Mouse (Mus musculus) brown adipose tissue, adult 24 weeks (tissue): Measurements from ENCODE around the gene Ccl28. TPM values are rescaled to one million over a fixed set of nuclear protein-coding genes. Genes with fewer than 3 reads are reported as not detected.
"Not testable (repeated sequence)": the region's sequence is repeated elsewhere in the genome, so short reads cannot be mapped to it uniquely, and the experiment has no call there.

Source experiments
- H3K27ac ChIP-seq: fragments of 200-500 bp; replicated peaks from 2 replicates; pipeline ENCODE4 v1.5.1; 2012; ENCODE audit warnings: low read depth, mild to moderate bottlenecking, low read length
- H3K4me1 ChIP-seq: fragments of 200-500 bp; 2 replicates; pipeline ENCODE4 v1.6.1; 2012; ENCODE audit warnings: low read length, mixed read lengths; ENCODE audit not compliant: control insufficient read depth, insufficient read depth, insufficient read length
- H3K4me3 ChIP-seq: fragments of 200-500 bp; 2 replicates; pipeline ENCODE4 v1.5.1; 2012; ENCODE audit warnings: low read depth, mild to moderate bottlenecking, low read length, moderate library complexity; ENCODE audit not compliant: insufficient read depth
- polyA plus RNA-seq: library from polyadenylated mRNA; stranded (reverse); fragments of >200 nt; gene quantifications from 2 replicates; pipeline ENCODE4 v1.2.4, GENCODE M21; 2012; ENCODE audit not compliant: missing spikeins, insufficient read depth, insufficient read length

The Ccl28 gene
- polyA plus RNA-seq: 0.63 TPM in 1 of 2 replicates, not detected in the other

DNA sequence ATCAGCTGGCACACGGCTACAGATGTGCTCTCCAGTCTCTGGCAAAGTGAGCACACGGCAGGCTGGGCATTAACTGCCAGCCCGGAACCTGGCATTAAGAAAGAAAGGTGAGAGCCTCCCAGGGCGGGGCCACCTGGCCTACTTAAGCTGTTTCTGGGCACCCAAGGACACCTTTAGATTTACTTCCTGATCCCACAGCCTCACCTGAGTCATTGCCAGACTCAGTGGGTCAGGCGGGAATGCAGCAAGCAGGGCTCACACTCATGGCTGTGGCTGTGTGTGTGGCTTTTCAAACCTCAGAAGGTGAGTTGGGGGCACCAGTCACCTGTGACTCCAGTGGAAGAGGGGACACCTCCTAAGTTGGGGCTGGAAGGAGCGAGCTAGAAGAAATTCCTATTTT lies at the start of gene Ccl28:
TSS of gene Ccl28 (plus strand) at position 186 of the 400 bp plus-strand sequence.
- H3K4me1 ChIP-seq: no peaks in the 10 kb centered on the region
- no peak within 1 kb of the TSS for H3K27ac ChIP-seq
- no peak within 1 kb of the TSS for H3K4me3 ChIP-seq

- not testable (repeated sequence) for H3K27ac ChIP-seq, H3K4me3 ChIP-seq, H3K4me1 ChIP-seq
These were observed 27.1 kb upstream of the Ccl28 start for GRCm38 (mm10) chr13:119596321-119597211.

DNA sequence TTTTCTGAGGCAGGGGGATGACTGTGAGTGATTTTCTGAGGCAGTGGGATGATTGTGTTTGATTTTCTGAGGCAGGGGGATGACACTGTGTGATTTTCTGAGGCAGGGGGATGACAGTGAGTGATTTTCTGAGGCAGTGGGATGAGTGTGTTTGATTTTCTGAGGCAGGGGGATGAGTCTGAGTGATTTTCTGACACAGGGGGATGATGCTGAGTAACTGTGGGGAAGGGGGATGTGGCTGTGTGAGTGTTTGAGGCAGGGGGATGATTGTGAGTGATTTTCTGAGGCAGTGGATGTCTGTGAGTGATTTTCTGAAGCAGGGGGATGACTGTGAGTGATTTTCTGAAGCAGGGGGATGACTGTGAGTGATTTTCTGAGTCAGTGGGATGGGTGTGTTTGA lies 25.2 kb upstream of the Ccl28 start:
- not testable (repeated sequence) for H3K27ac ChIP-seq, H3K4me3 ChIP-seq

DNA sequence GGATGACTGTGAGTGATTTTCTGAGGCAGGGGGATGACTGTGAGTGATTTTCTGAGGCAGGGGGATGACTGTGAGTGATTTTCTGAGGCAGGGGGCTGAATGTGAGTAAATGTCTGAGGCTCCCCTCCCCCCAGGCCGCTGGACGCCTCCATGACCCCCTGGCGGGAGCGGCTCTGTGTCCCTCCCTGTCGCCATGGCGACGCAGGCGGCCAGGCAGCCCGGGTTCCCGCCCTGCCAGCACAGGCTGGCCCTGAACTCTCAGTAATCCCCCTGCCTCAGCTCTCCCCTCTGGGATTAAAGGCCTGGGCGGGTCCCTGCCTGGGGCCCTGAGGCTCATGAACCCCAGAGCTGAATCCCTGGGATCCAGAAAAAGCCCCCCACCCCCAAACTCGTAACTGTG lies 24.6 kb upstream of the Ccl28 start:
- H3K4me3 ChIP-seq, H3K4me1 ChIP-seq: not testable (repeated sequence)

More for the DNA sequence above, 25.2 kb upstream of the Ccl28 start:
- not testable (repeated sequence) for H3K4me1 ChIP-seq

DNA sequence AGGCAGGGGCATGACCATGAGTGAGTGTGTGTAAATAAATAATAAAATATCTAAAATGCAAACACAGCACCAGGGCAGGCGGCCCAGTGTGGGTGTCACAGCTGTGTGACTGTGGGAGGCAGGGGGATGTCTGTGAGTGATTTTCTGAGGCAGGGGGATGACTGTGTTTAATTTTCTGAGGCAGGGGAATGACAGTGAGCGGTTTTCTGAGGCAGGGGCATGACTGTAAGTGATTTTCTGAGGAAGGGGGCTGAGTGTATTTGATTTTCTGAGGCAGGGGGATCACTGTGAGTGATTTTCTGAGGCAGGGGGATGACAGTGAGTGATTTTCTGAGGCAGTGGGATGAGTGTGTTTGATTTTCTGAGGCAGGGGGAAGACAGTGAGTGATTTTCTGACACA lies 24.1 kb upstream of the Ccl28 start:
- not testable (repeated sequence) for H3K27ac ChIP-seq, H3K4me1 ChIP-seq, H3K4me3 ChIP-seq

More for the DNA sequence above, 24.6 kb upstream of the Ccl28 start:
- not testable (repeated sequence) for H3K27ac ChIP-seq

DNA sequence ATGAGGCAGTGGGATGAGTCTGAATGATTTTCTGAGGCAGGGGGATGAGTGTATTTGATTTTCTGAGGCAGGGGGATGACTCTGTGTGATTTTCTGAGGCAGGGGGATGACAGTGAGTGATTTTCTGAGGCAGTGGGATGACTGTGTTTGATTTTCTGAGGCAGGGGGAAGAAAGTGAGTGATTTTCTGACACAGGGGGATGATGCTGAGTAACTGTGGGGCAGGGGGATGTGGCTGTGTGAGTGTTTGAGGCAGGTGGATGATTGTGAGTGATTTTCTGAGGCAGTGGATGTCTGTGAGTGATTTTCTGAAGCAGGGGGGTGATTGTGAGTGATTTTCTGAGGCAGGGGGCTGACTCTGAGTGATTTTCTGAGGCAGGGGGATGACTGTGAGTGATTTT lies 23.5 kb upstream of the Ccl28 start:
- H3K27ac ChIP-seq, H3K4me1 ChIP-seq, H3K4me3 ChIP-seq: not testable (repeated sequence)

GRCm38 (mm10) chr13:119602688-119603331 lies 20.8 kb upstream of the Ccl28 start:
- H3K27ac ChIP-seq, H3K4me1 ChIP-seq, H3K4me3 ChIP-seq: not testable (repeated sequence)

DNA sequence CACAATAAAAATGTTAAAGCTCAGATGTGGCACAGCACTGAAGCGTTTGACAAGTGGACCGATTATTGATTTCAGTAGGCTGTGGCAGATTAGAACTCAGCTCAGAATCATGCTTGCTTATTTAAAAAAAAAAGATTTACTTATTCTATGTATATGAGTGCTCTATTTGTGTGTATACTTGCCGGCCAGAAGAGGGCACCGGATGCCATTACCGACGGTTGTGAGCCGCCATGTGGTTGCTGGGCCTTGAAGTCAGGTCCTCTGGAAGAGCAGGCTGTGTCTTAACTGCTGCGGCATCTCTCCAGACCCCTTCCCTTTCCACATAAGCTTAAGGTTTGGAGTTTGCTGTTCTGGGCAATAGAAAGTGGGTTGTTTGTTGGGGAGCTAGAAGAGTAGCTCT lies 19.7 kb upstream of the Ccl28 start:
- H3K27ac ChIP-seq, H3K4me1 ChIP-seq, H3K4me3 ChIP-seq: not testable (repeated sequence)

DNA sequence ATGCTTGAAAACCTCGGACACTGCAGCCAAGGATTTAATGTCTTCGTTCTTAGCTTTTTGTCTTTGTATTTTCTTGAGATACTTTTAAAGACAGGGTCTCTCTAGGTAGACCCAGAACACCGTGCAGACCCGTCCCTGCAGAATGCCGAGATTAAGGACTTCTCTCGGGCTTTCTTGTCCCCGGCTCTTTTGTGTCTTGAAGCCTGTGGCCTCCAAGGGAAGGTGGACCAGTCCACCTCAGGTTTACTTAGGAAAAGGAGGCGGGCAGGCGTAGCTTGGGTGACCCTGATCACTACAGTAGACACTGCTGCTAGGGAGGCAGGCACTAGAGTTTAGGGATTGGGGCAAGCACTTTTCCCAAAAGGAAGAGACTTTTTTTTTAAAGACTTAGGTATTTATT lies 19.3 kb upstream of the Ccl28 start:
- not testable (repeated sequence) for H3K4me1 ChIP-seq, H3K27ac ChIP-seq, H3K4me3 ChIP-seq

DNA sequence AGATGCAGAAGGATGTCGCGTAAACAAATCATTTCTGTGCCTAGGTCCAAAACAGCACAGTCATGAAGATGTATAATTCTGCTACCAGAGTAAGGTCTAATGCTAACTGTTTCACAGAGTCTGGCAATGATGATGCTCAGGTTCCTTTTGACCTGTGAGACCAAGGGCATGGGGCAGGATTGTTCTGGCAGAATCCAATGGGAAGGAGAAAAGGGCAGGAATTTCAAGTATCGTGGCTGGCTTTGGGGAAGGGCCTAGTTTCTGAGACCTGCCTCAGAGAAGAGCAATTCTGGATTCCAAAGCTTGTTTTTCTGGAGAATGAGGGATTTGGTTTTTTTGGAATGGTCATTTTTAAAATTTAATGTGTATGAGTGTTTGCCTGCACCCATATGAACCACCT lies 4.8 kb upstream of the Ccl28 start:
- no peak overlapping the region for H3K4me3 ChIP-seq
- H3K27ac ChIP-seq: no peak overlapping the region
- H3K4me1 ChIP-seq: no peaks in the 10 kb centered on the region

- no peaks in the 10 kb centered on the region for H3K4me1 ChIP-seq
- H3K27ac ChIP-seq: no peak overlapping the region
- no peak overlapping the region for H3K4me3 ChIP-seq
These were observed 3.9 kb upstream of the Ccl28 start for GRCm38 (mm10) chr13:119619735-119620134.

- not testable (repeated sequence) for H3K27ac ChIP-seq, H3K4me3 ChIP-seq, H3K4me1 ChIP-seq
These were observed 2.3 kb downstream of the Ccl28 start for GRCm38 (mm10) chr13:119625952-119626351.

DNA sequence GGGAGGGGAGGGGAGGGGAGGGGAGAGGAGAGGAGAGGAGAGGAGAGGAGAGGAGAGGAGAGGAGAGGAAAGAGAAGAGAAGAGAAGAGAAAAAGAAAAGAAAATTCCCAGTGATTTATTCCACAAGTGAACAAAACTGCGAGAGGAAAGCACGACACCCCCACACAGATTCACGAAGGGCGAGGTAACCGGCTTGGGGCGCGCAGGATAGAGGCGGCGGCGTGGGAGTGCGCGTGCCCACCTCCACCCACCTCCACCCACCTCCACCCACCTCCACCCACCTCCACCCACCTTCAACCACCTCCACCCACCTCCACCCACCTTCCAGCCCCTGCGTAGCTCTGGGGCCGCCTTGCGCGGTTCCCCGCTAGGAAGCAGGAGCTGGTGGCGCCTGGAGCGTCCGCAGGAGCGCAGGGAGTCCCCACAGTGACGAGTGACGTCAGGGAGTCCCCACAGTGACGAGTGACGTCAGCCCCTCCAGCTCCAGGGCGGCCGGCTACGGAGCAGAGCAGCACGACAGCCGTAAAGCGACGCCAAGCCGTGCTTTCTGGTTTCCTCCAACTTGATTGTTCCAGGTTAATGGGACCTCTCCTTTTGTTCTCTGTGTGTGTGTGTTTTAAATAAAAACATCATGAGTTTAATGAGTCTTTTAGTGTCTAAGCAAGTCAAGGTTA lies 8.0 kb downstream of the Ccl28 start:
- no peak overlapping the region for H3K27ac ChIP-seq
- H3K4me3 ChIP-seq: peak overlapping the region; percentile 45
- H3K4me1 ChIP-seq: no peaks in the 10 kb centered on the region

GRCm38 (mm10) chr13:119632156-119632548 lies 8.5 kb downstream of the Ccl28 start:
- Histone ChIP-seq H3K4me3 (no peak overlapping the region), H3K4me1 (no peaks in the 10 kb centered on the region), H3K27ac (no peak overlapping the region)

- H3K4me3 ChIP-seq: no peak overlapping the region
- H3K27ac ChIP-seq: no peak overlapping the region
- H3K4me1 ChIP-seq: no peaks in the 10 kb centered on the region
These were observed 11.9 kb downstream of the Ccl28 start for GRCm38 (mm10) chr13:119635496-119635895.
